Mouse (Mus musculus): ENCODE measurements around the gene Cstf1.
A peak's percentile ranks its signal among the peaks of the same experiment; 100 is the strongest.

DNA sequence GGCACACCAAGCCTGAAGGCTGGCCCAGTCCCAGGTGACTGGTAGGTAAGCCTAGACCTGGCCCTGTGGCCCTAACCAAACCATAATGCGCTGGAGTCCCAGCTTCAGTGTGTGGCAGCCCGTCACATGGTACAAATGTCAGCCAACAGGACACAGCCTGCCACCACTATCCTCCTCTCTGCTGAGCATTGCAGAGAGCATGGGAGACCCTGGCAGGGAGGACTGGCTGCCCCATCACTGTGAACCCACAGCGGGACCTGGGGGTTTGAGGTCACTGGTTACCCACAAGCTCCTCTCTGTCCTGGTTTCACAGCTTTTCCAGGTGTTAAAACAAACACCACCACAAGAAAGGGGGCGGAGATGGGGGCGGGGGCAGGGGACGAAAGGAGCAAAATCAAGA lies 19.9 kb downstream of the Cstf1 start:
- TF ChIP-seq USF1 (IDR thresholded peaks at IDR 0.05; ENCODE audit: low read depth, low read length) = peak; percentile 32
- TF ChIP-seq TCF12 (IDR thresholded peaks at IDR 0.05; ENCODE audit: low read depth, low read length) = no peak
- no peak for TF ChIP-seq RAD21 (IDR thresholded peaks at IDR 0.05; ENCODE audit: low read depth, low read length)
- no peak; the same call in 1 of the 2 replicates for TF ChIP-seq SIN3A (IDR thresholded peaks at IDR 0.05; ENCODE audit: low read length)
- no peak for TF ChIP-seq CHD2 (IDR thresholded peaks at IDR 0.05; ENCODE audit: low read length)
- TF ChIP-seq CTCF (conservative IDR thresholded peaks at IDR 0.05 in 1 of 2, IDR thresholded peaks at IDR 0.05 in 1 of 2; ENCODE audit: low read depth in 2 of 2, low read length in 2 of 2) = no peak
- TF ChIP-seq POLR2A (IDR thresholded peaks at IDR 0.05; ENCODE audit: low read depth, low read length) = no peak
- TF ChIP-seq ZC3H11A (IDR thresholded peaks at IDR 0.05; ENCODE audit: low read depth, low read length) = no peak
- TF ChIP-seq ZMIZ1 (IDR thresholded peaks at IDR 0.05; ENCODE audit: low read depth, low read length) = no peak
- TF ChIP-seq GABPA (IDR thresholded peaks at IDR 0.05; ENCODE audit: insufficient replicate concordance, low read depth, low read length) = no peak
